Mouse (Mus musculus) CH12.LX (cell line): Measurements from ENCODE around the gene Oscar. TPM values are rescaled to one million over a fixed set of nuclear protein-coding genes. Genes with fewer than 3 reads are reported as not detected.

Source experiments
- DNase-seq: peaks from one replicate; pipeline ENCODE4 v3.0.0-alpha.2; 2013; ENCODE audit errors: extremely low read depth
- H3K27ac ChIP-seq: 2 replicates; pipeline ENCODE4 v1.5.1; 2012; ENCODE audit warnings: low read depth, mild to moderate bottlenecking, control low read depth, moderate library complexity; ENCODE audit not compliant: insufficient read depth
- H3K27me3 ChIP-seq: replicated peaks from 2 replicates; pipeline ENCODE3; 2012; ENCODE audit warnings: inconsistent platforms
- H3K36me3 ChIP-seq, 2 experiments: replicated peaks in 1 of 2; 2 replicates each; pipeline versions ENCODE3 to v1.6.1; 2012; ENCODE audit warnings: inconsistent platforms in 1 of 2, low read length in 1 of 2, mild to moderate bottlenecking in 1 of 2, mixed read lengths in 1 of 2, moderate library complexity in 1 of 2; ENCODE audit not compliant: control insufficient read depth in 1 of 2, insufficient read depth in 1 of 2
- H3K4me1 ChIP-seq, 2 experiments: 2 replicates each; pipeline ENCODE4 v1.6.1; 2012; ENCODE audit warnings: inconsistent platforms in 1 of 2, moderate library complexity in 1 of 2; ENCODE audit not compliant: insufficient read depth in 2 of 2, control insufficient read depth in 1 of 2
- H3K4me2 ChIP-seq: 2 replicates; pipeline ENCODE4 v1.6.1; 2012; ENCODE audit warnings: low read depth, mild to moderate bottlenecking, control low read depth; ENCODE audit not compliant: poor library complexity, insufficient read depth, severe bottlenecking
- H3K4me3 ChIP-seq, 3 experiments: fragments of 150-350 bp in 1 of 3; sonication (generic) in 1 of 3; replicated peaks in 1 of 3; 2 replicates each; pipeline versions ENCODE3 to v1.5.1; 2011 to 2012; ENCODE audit warnings: low read depth in 2 of 3, low read length in 2 of 3, mild to moderate bottlenecking in 2 of 3, moderate library complexity in 2 of 3, control low read depth in 1 of 3, improper control_type of control experiment in 1 of 3, inconsistent platforms in 1 of 3, mixed read lengths in 1 of 3; ENCODE audit not compliant: poor library complexity in 1 of 3
- H3K79me2 ChIP-seq: replicated peaks from 2 replicates; pipeline ENCODE4 v1.6.1; 2012; ENCODE audit warnings: mild to moderate bottlenecking, moderate library complexity; ENCODE audit not compliant: control insufficient read depth, poor library complexity, insufficient read depth, severe bottlenecking; ENCODE audit errors: extremely low read depth
- H3K9ac ChIP-seq: 2 replicates; pipeline ENCODE4 v1.6.1; 2012; ENCODE audit warnings: low read depth, mild to moderate bottlenecking, control low read depth, moderate library complexity; ENCODE audit not compliant: insufficient read depth
- H3K9me3 ChIP-seq: replicated peaks from 2 replicates; pipeline ENCODE3; 2012; ENCODE audit warnings: low read length, inconsistent platforms, mixed read lengths
- BHLHE40 ChIP-seq: IDR thresholded peaks from 2 replicates; pipeline ENCODE4 v1.6.1; 2011; ENCODE audit warnings: mild to moderate bottlenecking, low read depth, low read length, improper control_type of control experiment
- CTCF ChIP-seq, 2 experiments: IDR thresholded peaks in 1 of 2; conservative IDR thresholded peaks in 1 of 2; 2 replicates each; pipeline ENCODE4 v1.5.1; 2011 to 2012; ENCODE audit warnings: low read depth in 2 of 2, low read length in 2 of 2, improper control_type of control experiment in 1 of 2, inconsistent platforms in 1 of 2, mild to moderate bottlenecking in 1 of 2, moderate library complexity in 1 of 2
- E2F4 ChIP-seq: IDR thresholded peaks from 2 replicates; pipeline ENCODE4 v1.6.1; 2011; ENCODE audit warnings: low read depth, low read length, improper control_type of control experiment; ENCODE audit not compliant: insufficient replicate concordance
- ELF1 ChIP-seq: IDR thresholded peaks from 2 replicates; pipeline ENCODE4 v1.6.1; 2014; ENCODE audit warnings: low read depth, mild to moderate bottlenecking, inconsistent platforms, low read length, improper control_type of control experiment
- GABPA ChIP-seq: IDR thresholded peaks from 2 replicates; pipeline ENCODE4 v1.6.1; 2012; ENCODE audit warnings: low read depth, low read length, improper control_type of control experiment, inconsistent platforms; ENCODE audit not compliant: insufficient replicate concordance
- HCFC1 ChIP-seq: IDR thresholded peaks from 2 replicates; pipeline ENCODE4 v1.6.1; 2012; ENCODE audit warnings: low read depth, mild to moderate bottlenecking, inconsistent platforms, low read length, improper control_type of control experiment
- IRF4 ChIP-seq: IDR thresholded peaks from 2 replicates; pipeline ENCODE4 v1.6.1; 2014; ENCODE audit warnings: low read depth, mild to moderate bottlenecking, inconsistent platforms, low read length, improper control_type of control experiment
- JUN ChIP-seq: IDR thresholded peaks from 2 replicates; pipeline ENCODE4 v1.6.1; 2011; ENCODE audit warnings: low read depth, mild to moderate bottlenecking, low read length, improper control_type of control experiment, moderate library complexity; ENCODE audit not compliant: insufficient read depth
- JUND ChIP-seq: conservative IDR thresholded peaks from 2 replicates; pipeline ENCODE4 v1.6.1; 2011; ENCODE audit warnings: low read depth, low read length, improper control_type of control experiment
- KAT2A ChIP-seq: IDR thresholded peaks from 2 replicates; pipeline ENCODE4 v1.6.1; 2012; ENCODE audit warnings: low read length, improper control_type of control experiment, inconsistent platforms; ENCODE audit not compliant: insufficient replicate concordance
- MAFK ChIP-seq: IDR thresholded peaks from 2 replicates; pipeline ENCODE4 v1.6.1; 2011; ENCODE audit warnings: low read length, improper control_type of control experiment; ENCODE audit not compliant: insufficient replicate concordance
- MAX ChIP-seq: IDR thresholded peaks from 2 replicates; pipeline ENCODE4 v1.6.1; 2011; ENCODE audit warnings: low read length, improper control_type of control experiment
- MAZ ChIP-seq: IDR thresholded peaks from 2 replicates; pipeline ENCODE4 v1.6.1; 2012; ENCODE audit warnings: low read depth, mild to moderate bottlenecking, inconsistent platforms, low read length, improper control_type of control experiment, moderate library complexity
- MEF2A ChIP-seq: IDR thresholded peaks from 2 replicates; pipeline ENCODE4 v1.6.1; 2014; ENCODE audit warnings: low read depth, mild to moderate bottlenecking, inconsistent platforms, low read length, improper control_type of control experiment, borderline replicate concordance
- MXI1 ChIP-seq: IDR thresholded peaks from 2 replicates; pipeline ENCODE4 v1.6.1; 2011; ENCODE audit warnings: mild to moderate bottlenecking, low read depth, low read length, improper control_type of control experiment
- MYC ChIP-seq: IDR thresholded peaks from 2 replicates; pipeline ENCODE4 v1.6.1; 2011; ENCODE audit warnings: low read depth, mild to moderate bottlenecking, improper control_type of control experiment, low read length
- NELFE ChIP-seq: IDR thresholded peaks from 2 replicates; pipeline ENCODE4 v1.6.1; 2011; ENCODE audit warnings: low read depth, low read length, improper control_type of control experiment
- NRF1 ChIP-seq: IDR thresholded peaks from 2 replicates; pipeline ENCODE4 v1.6.1; 2014; ENCODE audit warnings: low read depth, mild to moderate bottlenecking, inconsistent platforms, low read length, improper control_type of control experiment, moderate library complexity
- PAX5 ChIP-seq: IDR thresholded peaks from 2 replicates; pipeline ENCODE4 v1.6.1; 2012; ENCODE audit warnings: low read length, inconsistent platforms, mixed read lengths
- POLR2A ChIP-seq: IDR thresholded peaks from 2 replicates; pipeline ENCODE4 v1.6.1; 2011; ENCODE audit warnings: low read depth, mild to moderate bottlenecking, improper control_type of control experiment, low read length
- RAD21 ChIP-seq: IDR thresholded peaks from 2 replicates; pipeline ENCODE4 v1.6.1; 2011; ENCODE audit warnings: low read depth, mild to moderate bottlenecking, low read length, improper control_type of control experiment, moderate library complexity
- RCOR1 ChIP-seq: conservative IDR thresholded peaks from 2 replicates; pipeline ENCODE4 v1.6.1; 2012; ENCODE audit warnings: low read depth, mild to moderate bottlenecking, inconsistent platforms, low read length, improper control_type of control experiment
- SIN3A ChIP-seq: IDR thresholded peaks from 2 replicates; pipeline ENCODE4 v1.6.1; 2012; ENCODE audit warnings: low read length, improper control_type of control experiment, inconsistent platforms
- SMC3 ChIP-seq: IDR thresholded peaks from 2 replicates; pipeline ENCODE4 v1.6.1; 2011; ENCODE audit warnings: low read depth, low read length, improper control_type of control experiment
- TCF12 ChIP-seq: IDR thresholded peaks from 2 replicates; pipeline ENCODE4 v1.6.1; 2014; ENCODE audit warnings: low read depth, mild to moderate bottlenecking, inconsistent platforms, low read length, improper control_type of control experiment
- UBTF ChIP-seq: IDR thresholded peaks from 2 replicates; pipeline ENCODE4 v1.6.1; 2012; ENCODE audit warnings: low read depth, mild to moderate bottlenecking, inconsistent platforms, low read length, improper control_type of control experiment, moderate library complexity
- USF2 ChIP-seq: conservative IDR thresholded peaks from 2 replicates; pipeline ENCODE4 v1.6.1; 2011; ENCODE audit warnings: low read depth, low read length, improper control_type of control experiment
- ZC3H11A ChIP-seq: IDR thresholded peaks from 2 replicates; pipeline ENCODE4 v1.6.1; 2012; ENCODE audit warnings: low read depth, mild to moderate bottlenecking, inconsistent platforms, low read length, improper control_type of control experiment
- ZKSCAN1 ChIP-seq: IDR thresholded peaks from 2 replicates; pipeline ENCODE4 v1.6.1; 2012; ENCODE audit warnings: low read depth, inconsistent platforms, low read length, improper control_type of control experiment, borderline replicate concordance
- ZNF384 ChIP-seq: IDR thresholded peaks from 2 replicates; pipeline ENCODE4 v1.6.1; 2012; ENCODE audit warnings: low read depth, low read length, improper control_type of control experiment, inconsistent platforms
- dilution Hi-C: fragments of 300-500 bp; cut with MboI; formaldehyde crosslinking; loops from 2 replicates; pipeline ENCODE4 v1.14.3; 2020; ENCODE audit warnings: low sequenced_read_pairs; ENCODE audit not compliant: extremely low pct_unique_long_range_greater_than_20kb, extremely low pct_ligation_motif_present
- in situ Hi-C: fragments of 300-500 bp; cut with MboI; formaldehyde crosslinking; loops from 3 replicates; pipeline ENCODE4 v1.14.3; 2019; ENCODE audit warnings: low sequenced_read_pairs, low pct_ligation_motif_present, low pct_unique_long_range_greater_than_20kb, mixed read lengths
- polyA plus RNA-seq: library from polyadenylated mRNA; unstranded; fragments of >175 nt; gene quantifications from 2 replicates; pipeline ENCODE4 v1.2.1, GENCODE M21; 2012; ENCODE audit warnings: low read depth; ENCODE audit not compliant: insufficient read length
- total RNA-seq, 2 experiments: library from RNA; depleted of rRNA; stranded (reverse); fragments of 300-350 nt in 1 of 2; fragments of >200 nt in 1 of 2; gene quantifications; 2 replicates each; pipeline ENCODE4 v1.2.3; 2012 to 2014

Gene Oscar
- total and polyA plus RNA-seq, 3 experiments: 0.39 TPM; not detected in 2

GRCm38 (mm10) chr7:3607391-3607790 is 8.6 kb downstream of the Oscar start (continued):
- TF ChIP-seq ZNF384 (no peak), ZKSCAN1 (no peak), MAFK (no peak), SIN3A (peak; percentile 51; the same call in 1 of the 2 replicates), TCF12 (no peak), MAX (no peak), JUND (peak; percentile 53), NRF1 (no peak), MYC (no peak), ELF1 (no peak), MXI1 (no peak), ZC3H11A (no peak), PAX5 (no peak), HCFC1 (0 out of 2 replicates have a peak, but pooled peaks have one; percentile 24), POLR2A (no peak), MAZ (no peak), RCOR1 (peak; percentile 21; the same call in 1 of the 2 replicates), BHLHE40 (peak; percentile 27; the same call in 1 of the 2 replicates), CTCF (conservative IDR thresholded peaks at IDR 0.05 in 1 of 2, IDR thresholded peaks at IDR 0.05 in 1 of 2; ENCODE audit: low read depth in 2 of 2, low read length in 2 of 2) (no peak), RAD21 (no peak), MEF2A (no peak)
- TF ChIP-seq, all 38 proteins: peak for 12

- in situ Hi-C loops: no loop called here
These were observed 9.2 kb downstream of the Oscar start for GRCm38 (mm10) chr7:3606798-3607197.

More at GRCm38 (mm10) chr7:3606798-3607197, 9.2 kb downstream of the Oscar start:
- peak; percentile 84 for DNase-seq
- Histone ChIP-seq H3K4me3 (no peak overlapping the region), H3K4me1 (peaks cover 0 to 3% of the 10 kb centered on the region in 2 experiments; a peak in 1 of 4 replicates), H3K27ac (no peak overlapping the region), H3K27me3 (no peaks in the 10 kb centered on the region), H3K9me3 (peaks cover 4% of the 10 kb centered on the region), H3K36me3 (no peaks in the 10 kb centered on the region), H3K79me2 (no peaks in the 10 kb centered on the region), H3K9ac (peak overlapping the region; percentile 58; the same call in 1 of the 2 replicates), H3K4me2 (peak overlapping the region; percentile 42; the same call in 1 of the 2 replicates)
- dilution Hi-C loops: no loop called here
- TF ChIP-seq GABPA (no peak), KAT2A (no peak), JUND (no peak), JUN (no peak), MYC (no peak; the same call in 1 of the 2 replicates), SMC3 (peak; percentile 59), USF2 (no peak), RAD21 (peak; percentile 79), MXI1 (no peak), E2F4 (no peak), UBTF (no peak), NELFE (0 out of 2 replicates have a peak, but pooled peaks have one; percentile 4), CTCF (conservative IDR thresholded peaks at IDR 0.05 in 1 of 2, IDR thresholded peaks at IDR 0.05 in 1 of 2; ENCODE audit: low read depth in 2 of 2, low read length in 2 of 2) (peak; percentile 48 to 87), ZNF384 (no peak), IRF4 (no peak)
